Mouse (Mus musculus): ENCODE data around the gene Wdr24.
A peak's percentile ranks its signal among the peaks of the same experiment; 100 is the strongest.
"Not testable (repeated sequence)": the region's sequence is repeated elsewhere in the genome, so short reads cannot be mapped to it uniquely, and the experiment has no call there.

The Wdr24 gene

DNA sequence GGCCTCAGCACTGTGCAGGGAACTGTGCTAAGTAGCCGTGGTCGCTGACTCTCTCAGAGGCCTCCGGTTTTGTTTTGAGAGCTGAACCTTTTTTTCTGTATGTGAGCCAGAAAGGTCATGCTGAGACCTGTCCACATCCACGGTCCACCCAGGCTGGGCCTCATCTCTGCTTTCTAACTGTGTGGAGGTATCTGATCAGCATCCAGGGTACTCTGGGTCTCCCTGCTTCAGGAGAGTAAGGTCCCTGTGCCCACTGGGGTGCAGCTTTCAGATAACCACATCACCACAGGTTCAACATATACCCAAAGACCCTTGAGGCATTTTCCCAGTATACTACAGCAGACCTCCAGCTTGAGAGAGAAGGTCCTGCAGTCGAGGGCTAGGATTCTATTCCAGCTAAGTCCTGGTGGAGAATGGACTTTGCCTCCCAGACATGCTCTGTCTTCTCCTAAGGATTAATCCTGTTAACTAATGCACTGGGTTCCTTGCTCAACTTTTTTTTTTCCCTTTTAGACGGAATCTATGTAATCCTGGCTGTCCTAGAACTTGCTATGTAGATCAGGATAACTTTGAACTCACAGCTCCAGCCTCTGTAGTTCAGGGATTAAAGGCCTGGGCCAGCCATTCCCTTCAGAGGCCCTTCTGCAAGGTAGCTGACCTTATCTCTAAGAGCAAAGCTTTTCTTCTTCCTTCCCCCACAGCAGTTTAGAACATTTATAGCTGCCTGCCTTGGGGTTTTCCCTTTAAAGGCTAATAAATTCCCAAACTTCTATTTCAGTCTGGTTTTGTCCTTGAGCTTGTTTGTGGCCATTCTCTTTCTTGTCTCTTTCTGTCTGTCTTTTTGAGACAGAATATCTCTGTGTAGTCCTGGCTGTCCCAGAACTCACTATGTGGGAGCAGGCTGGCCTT lies 38.5 kb downstream of the Wdr24 start:
- DNase-seq = no peak

GRCm38 (mm10) chr17:25863681-25864080 lies 40.3 kb downstream of the Wdr24 start:
- DNase-seq = peak; percentile 56 to 80

- peak; percentile 50 to 77 for DNase-seq
Measured at GRCm38 (mm10) chr17:25864311-25864710, 40.9 kb downstream of the Wdr24 start.

GRCm38 (mm10) chr17:25865288-25865687 lies 41.9 kb downstream of the Wdr24 start:
- DNase-seq = peak in 1 of 2 experiments; percentile 67

- peak; percentile 47 to 86 for DNase-seq
Measured at GRCm38 (mm10) chr17:25866172-25866571, 42.7 kb downstream of the Wdr24 start.

GRCm38 (mm10) chr17:25867509-25867835 lies 44.0 kb downstream of the Wdr24 start:
- DNase-seq = no peak

DNA sequence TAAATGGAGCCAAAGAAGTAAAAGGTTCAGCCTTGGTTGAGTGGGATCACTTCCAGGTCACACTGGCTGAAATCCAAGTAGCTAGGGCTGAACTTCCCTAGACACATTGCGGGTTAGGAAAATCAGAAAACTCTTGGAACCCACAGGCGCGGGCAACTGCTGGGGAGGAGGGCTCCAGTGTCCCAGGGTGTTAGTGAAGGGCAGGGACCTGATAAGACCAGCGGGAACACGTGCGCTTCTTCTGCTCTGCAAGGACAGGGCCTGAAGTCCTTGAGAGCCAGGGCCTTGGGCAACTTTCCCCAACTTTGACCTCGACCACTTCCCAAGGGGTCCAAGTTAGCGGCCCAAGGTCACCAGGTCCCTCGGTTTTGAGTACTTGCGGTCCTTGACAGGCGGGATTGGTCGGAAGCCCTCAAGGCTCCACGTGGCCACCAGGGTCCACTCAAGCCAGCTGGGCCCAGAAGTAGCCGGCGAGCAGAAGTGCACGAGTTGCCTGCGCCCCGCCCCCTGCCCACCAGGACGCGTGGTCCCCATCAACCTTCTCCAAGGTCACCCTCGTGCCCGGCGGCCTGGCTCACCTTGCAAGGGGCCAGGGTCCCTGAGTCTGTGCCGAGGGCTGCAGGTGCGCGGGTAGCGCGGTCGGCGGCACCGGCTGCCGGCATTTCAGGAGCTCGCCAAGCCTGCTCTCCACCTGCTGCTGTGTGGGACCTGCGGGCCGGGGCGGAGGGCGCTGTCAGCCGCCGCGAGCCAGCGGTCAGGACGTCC lies 44.6 kb downstream of the Wdr24 start:
- peak; percentile 83 to 91 for DNase-seq

- peak; percentile 87 to 94 for DNase-seq
Measured at GRCm38 (mm10) chr17:25868601-25869191, 45.3 kb downstream of the Wdr24 start, which contains the start of gene Mcrip2. Gene Mcrip2, minus strand, starts transcription at chr17:25868764.

- no peak for DNase-seq
Measured at GRCm38 (mm10) chr17:25869498-25869897, 46.1 kb downstream of the Wdr24 start.

DNA sequence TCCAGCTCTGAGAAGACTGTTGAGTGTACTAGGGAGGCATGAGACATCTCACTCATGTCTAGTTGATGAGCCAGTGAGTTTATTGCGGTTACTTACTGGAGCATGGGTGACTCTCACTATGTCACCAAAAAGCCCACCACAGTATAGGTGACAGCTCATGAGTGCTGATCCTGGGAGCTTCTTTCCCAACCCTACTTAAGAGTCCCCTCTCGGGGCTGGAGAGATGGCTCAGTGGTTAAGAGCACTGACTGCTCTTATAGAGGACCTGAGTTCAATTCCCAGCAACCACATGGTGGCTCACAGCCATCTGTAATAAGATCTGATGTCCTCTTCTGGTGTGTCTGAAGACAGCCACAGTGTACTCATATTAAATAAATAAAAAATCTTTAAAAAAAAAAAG lies 46.5 kb downstream of the Wdr24 start:
- DNase-seq = no peak

GRCm38 (mm10) chr17:25871566-25871965 lies 48.1 kb downstream of the Wdr24 start:
- DNase-seq = not testable (repeated sequence)

DNA sequence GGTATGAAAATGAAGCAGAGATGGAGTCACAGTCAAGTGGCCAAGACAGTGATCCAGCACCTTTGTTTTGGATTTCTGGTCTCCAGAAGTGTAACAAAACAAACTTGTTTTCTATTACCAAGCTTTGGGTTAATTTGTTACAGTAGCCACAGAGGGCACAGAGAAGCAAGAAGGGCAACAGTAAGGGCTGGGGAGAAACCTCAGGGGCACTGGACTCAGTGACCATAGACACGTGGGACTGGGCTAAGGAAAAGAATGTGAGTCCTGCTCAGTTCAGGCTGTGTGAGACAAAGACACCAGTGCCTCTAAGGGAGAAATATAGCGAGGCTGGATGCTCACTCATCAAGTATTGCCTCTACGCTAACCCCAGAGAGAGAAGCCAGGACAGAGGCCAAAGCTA lies 49.2 kb downstream of the Wdr24 start:
- DNase-seq = peak in 1 of 2 experiments; percentile 66

GRCm38 (mm10) chr17:25873405-25874147 lies 50.1 kb downstream of the Wdr24 start:
- no peak for DNase-seq

DNA sequence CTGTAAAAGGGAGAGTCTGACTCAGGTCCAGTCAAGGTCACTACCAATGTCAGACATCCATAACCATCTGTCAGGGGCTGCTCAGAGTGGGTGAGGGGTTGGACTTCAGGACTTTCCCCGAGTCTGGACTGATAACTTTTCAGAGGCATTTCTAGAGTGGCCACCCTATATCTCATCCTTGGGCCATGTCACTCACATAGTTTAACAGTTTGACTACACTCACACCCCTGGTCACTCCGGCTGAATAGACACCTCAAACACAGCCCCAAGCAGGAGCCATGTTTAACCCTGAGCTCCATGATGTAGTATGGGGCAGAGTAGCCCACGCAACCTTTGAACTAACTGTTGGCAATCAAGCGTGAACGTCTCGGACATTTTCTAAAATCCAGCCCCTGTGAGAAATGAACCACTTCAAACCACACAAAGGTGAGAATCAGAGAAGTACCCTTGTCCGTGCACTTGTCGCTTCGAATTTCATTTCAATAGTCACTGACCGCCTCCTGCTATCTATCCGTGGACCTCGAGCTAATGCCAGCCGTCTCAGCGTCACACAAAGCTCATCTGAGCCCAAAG lies 50.8 kb downstream of the Wdr24 start:
- no peak for DNase-seq

GRCm38 (mm10) chr17:25874721-25875170 lies 51.3 kb downstream of the Wdr24 start, which contains the start of gene Mettl26:
Gene Mettl26, plus strand, starts transcription at chr17:25875074.
- peak; percentile 91 to 98 for DNase-seq

GRCm38 (mm10) chr17:25875171-25876136 lies 52.0 kb downstream of the Wdr24 start:
- peak; percentile 92 to 95 for DNase-seq

- DNase-seq = peak; percentile 81 to 89
Measured at GRCm38 (mm10) chr17:25876347-25876915, 53.0 kb downstream of the Wdr24 start.

GRCm38 (mm10) chr17:25877025-25877424 lies 53.6 kb downstream of the Wdr24 start:
- DNase-seq = no peak

- peak in 1 of 2 experiments; percentile 65 for DNase-seq
Measured at GRCm38 (mm10) chr17:25877741-25878610, 54.5 kb downstream of the Wdr24 start.

All from kidney, postnatal 25 days (tissue).